Mouse (Mus musculus) limb, embryonic 14.5 days (tissue): ENCODE results near the gene Pim3. TPM values are rescaled to one million over a fixed set of nuclear protein-coding genes. Genes with fewer than 3 reads are reported as not detected.
A peak's percentile ranks its signal among the peaks of the same experiment; 100 is the strongest.

Experiments used
- ATAC-seq: fragments of 200-750 bp; cut with Nextera tagmentation; 2 replicates; pipeline ENCODE4 v1.8.0; 2017; ENCODE audit warnings: low read depth, moderate number of reproducible peaks, moderate TSS enrichment; ENCODE audit not compliant: low FRiP score
- DNase-seq: peaks from one replicate; pipeline ENCODE4 v3.0.0-alpha.2; 2015; ENCODE audit warnings: low spot score
- H3K27ac ChIP-seq: fragments of 300-500 bp; sonication (generic); replicated peaks from 2 replicates; pipeline ENCODE4 v1.5.1; 2014; ENCODE audit warnings: low read depth, mild to moderate bottlenecking, low read length, moderate library complexity, mixed read lengths
- H3K27me3 ChIP-seq: fragments of 300-500 bp; sonication (generic); 2 replicates; pipeline ENCODE4 v1.6.1; 2014; ENCODE audit warnings: low read length, mixed read lengths; ENCODE audit not compliant: control insufficient read depth, insufficient read depth
- H3K36me3 ChIP-seq: fragments of 300-500 bp; sonication (generic); 2 replicates; pipeline ENCODE4 v1.6.1; 2014; ENCODE audit warnings: mild to moderate bottlenecking, low read length, moderate library complexity, mixed read lengths; ENCODE audit not compliant: control insufficient read depth, insufficient read depth
- H3K4me1 ChIP-seq: fragments of 300-500 bp; sonication (generic); 2 replicates; pipeline ENCODE4 v1.6.1; 2014; ENCODE audit warnings: antibody characterized with exemption, low read length, mixed read lengths; ENCODE audit not compliant: control insufficient read depth, insufficient read depth
- H3K4me2 ChIP-seq: fragments of 300-500 bp; sonication (generic); replicated peaks from 2 replicates; pipeline ENCODE4 v1.6.1; 2014; ENCODE audit warnings: low read depth, mild to moderate bottlenecking, low read length, moderate library complexity; ENCODE audit not compliant: severe bottlenecking
- H3K4me3 ChIP-seq: fragments of 300-500 bp; sonication (generic); replicated peaks from 2 replicates; pipeline ENCODE4 v1.5.1; 2014; ENCODE audit warnings: low read length
- H3K9ac ChIP-seq: fragments of 300-500 bp; sonication (generic); 2 replicates; pipeline ENCODE4 v1.6.1; 2014; ENCODE audit warnings: mild to moderate bottlenecking, low read depth, low read length, moderate library complexity; ENCODE audit not compliant: severe bottlenecking
- H3K9me3 ChIP-seq: fragments of 300-500 bp; sonication (generic); 2 replicates; pipeline ENCODE4 v1.6.1; 2016; ENCODE audit warnings: low read length; ENCODE audit not compliant: control insufficient read depth
- POLR2A ChIP-seq: fragments of 200-500 bp; IDR thresholded peaks from 2 replicates; pipeline ENCODE4 v1.8.0; 2012; ENCODE audit warnings: inconsistent platforms, mild to moderate bottlenecking, moderate library complexity, borderline replicate concordance; ENCODE audit not compliant: insufficient read depth, insufficient read length; ENCODE audit errors: extremely low read depth
- WGBS: fragments of 180-500 bp; shearing (Covaris S2); extraction: QIAGEN DNeasy Blood & Tissue Kit; methylation state at CpG from one replicate; pipeline ENCODE4 v1.1.7; 2014; 5-methylcytosine and 5-hydroxymethylcytosine counted together
- polyA plus RNA-seq, 2 experiments: library from polyadenylated mRNA; depleted of rRNA in 1 of 2; stranded (reverse) in 1 of 2; unstranded in 1 of 2; fragments of >200 nt; fragmentation: Nextera tagmentation in 1 of 2; extraction: Ambion mirVana in 1 of 2; gene quantifications; 2 replicates each; pipeline versions ENCODE4 v1.2.1 to v1.2.3; 2012 to 2014

Pim3 gene
- polyA plus RNA-seq, 2 experiments = 15.2 to 38.1 TPM

DNA sequence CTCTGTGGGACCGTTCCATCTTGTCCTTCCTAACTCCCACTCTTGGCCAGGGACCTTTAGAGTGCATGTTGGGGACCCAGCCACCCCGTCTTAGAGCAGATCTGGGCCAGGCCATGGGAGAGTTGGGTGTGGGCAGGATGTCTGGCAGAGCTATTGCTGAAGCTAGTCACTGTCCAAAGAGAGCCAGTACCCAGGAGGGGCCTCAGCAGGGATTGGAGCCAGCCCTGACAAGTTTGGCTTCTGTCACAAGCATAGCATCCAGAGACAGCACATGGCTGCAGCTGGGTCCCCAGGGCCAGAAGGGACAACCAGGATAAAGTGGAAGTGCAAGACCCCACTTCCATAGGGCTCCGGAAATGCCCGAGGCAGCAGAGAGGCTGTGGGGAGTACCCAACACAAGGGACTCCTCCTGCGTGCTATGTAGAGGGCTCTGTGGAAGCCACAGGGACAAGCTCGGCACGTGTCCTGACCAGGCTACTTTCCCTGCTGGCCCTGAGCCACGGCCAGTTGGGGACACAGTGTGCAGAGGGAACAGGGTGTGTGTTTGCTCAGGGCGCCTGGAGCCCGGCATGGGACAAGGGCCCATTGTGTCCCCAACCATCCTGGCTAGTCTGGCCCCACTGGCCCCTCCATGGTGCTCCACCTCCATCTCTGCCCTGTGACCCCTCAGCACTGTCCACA is 11.7 kb upstream of the Pim3 start:
- DNase-seq (no peak), ATAC-seq (no peak)
- H3K4me1 ChIP-seq = peaks cover 10% of the 10 kb centered on the region
- no peak overlapping the region for H3K4me2 ChIP-seq
- no peaks in the 10 kb centered on the region for H3K9me3 ChIP-seq
- H3K9ac ChIP-seq = 0 out of 2 replicates have a peak overlapping the region, but pooled peaks have one; percentile 16
- 56% methylated on average over 10 of the region's 10 CpGs for WGBS
- no peak overlapping the region for H3K4me3 ChIP-seq
- no peak for TF ChIP-seq POLR2A
- no peaks in the 10 kb centered on the region for H3K27me3 ChIP-seq
- H3K27ac ChIP-seq = no peak overlapping the region
- no peaks in the 10 kb centered on the region for H3K36me3 ChIP-seq

DNA sequence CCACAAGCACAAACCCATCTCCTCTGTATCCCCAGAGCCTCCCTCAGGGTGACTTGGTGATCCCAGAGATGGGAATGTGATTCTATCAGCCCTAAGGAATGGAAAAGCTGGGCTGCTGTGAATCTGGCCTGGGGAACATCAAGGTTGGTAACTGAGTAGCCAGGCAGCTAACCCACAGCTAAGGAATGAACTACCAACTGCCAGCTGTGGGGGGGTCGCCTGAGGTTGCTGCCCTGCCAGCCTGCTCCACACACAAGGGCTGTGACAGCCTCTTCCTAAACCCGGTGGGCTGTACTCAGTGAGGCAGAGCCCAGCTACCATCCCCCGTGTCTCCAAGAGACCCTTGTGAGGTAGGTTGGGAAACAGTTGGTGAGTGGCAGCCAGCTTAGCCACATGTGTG is 10.9 kb upstream of the Pim3 start:
- no peak for TF ChIP-seq POLR2A
- H3K27me3 ChIP-seq = no peaks in the 10 kb centered on the region
- H3K27ac ChIP-seq = no peak overlapping the region
- no peak overlapping the region for H3K9ac ChIP-seq
- no peaks in the 10 kb centered on the region for H3K9me3 ChIP-seq
- peaks cover 17% of the 10 kb centered on the region for H3K4me1 ChIP-seq
- ATAC-seq = no peak
- DNase-seq = no peak
- H3K4me2 ChIP-seq = no peak overlapping the region
- no peaks in the 10 kb centered on the region for H3K36me3 ChIP-seq
- no peak overlapping the region for H3K4me3 ChIP-seq
- 43% methylated on average over 3 of the region's 3 CpGs for WGBS

DNA sequence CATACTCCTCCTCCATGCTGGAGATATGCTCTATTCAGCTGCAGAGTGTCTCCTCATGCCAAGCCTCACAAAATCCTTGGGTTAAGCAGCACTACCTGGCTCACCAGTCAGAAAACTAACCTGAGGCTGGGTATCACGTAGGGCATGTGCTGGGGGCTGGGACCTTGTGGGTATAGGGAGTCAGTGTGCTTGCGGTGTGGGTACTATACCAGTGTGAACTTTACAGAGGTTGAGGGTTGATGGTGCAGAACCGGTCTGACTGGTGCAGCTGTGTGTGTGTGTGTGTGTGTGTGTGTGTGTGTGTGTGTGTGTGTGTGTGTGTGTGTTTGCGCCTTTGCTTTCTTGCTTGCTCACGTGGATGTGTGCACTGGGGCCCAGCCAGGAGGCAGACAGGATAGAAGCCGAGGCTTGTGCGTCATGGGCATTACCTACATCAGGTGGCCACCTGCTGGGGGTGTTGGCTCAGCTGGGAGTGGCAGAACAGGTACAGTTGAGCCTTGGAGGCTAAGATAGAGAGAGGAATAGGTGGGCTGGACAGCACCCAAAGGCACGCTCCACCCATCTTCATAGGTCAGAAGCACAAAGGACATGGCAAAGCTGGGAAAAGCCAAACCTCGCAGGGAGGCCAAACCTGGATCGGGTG is 10.4 kb upstream of the Pim3 start:
- no peak for DNase-seq
- Histone ChIP-seq H3K27me3 (no peaks in the 10 kb centered on the region), H3K36me3 (no peaks in the 10 kb centered on the region), H3K4me1 (peaks cover 17% of the 10 kb centered on the region), H3K4me2 (no peak overlapping the region), H3K27ac (no peak overlapping the region), H3K9me3 (no peaks in the 10 kb centered on the region), H3K4me3 (no peak overlapping the region), H3K9ac (no peak overlapping the region)
- ATAC-seq = no peak
- WGBS = 66% methylated on average over 9 of the region's 10 CpGs
- TF ChIP-seq POLR2A = no peak

DNA sequence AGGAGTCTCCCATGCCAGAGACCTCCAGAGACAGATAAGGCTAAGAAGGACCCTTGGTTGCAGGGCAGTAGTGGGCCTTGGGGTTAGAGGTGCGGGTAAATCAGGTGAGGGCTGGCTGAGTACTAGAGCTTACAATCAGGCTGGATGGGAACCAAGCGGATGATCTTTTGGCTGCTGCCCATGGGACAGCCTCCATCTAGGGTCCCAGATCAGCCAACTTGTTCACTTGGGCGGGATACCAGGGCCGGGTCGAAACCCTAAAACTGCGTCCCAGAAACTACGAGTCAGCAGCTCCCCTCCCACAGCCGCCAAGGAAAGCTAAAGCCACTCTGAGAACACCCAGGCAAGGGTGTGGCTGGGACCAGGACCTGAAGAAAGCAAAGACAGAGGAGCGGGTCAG is 8.9 kb upstream of the Pim3 start:
- TF ChIP-seq POLR2A = no peak
- peaks cover 17% of the 10 kb centered on the region for H3K4me1 ChIP-seq
- H3K27me3 ChIP-seq = no peaks in the 10 kb centered on the region
- H3K4me2 ChIP-seq = no peak overlapping the region
- DNase-seq = no peak
- no peak overlapping the region for H3K4me3 ChIP-seq
- 88% methylated on average over 9 of the region's 9 CpGs for WGBS
- H3K9me3 ChIP-seq = no peaks in the 10 kb centered on the region
- ATAC-seq = no peak
- H3K36me3 ChIP-seq = no peaks in the 10 kb centered on the region
- no peak overlapping the region for H3K27ac ChIP-seq
- H3K9ac ChIP-seq = no peak overlapping the region

DNA sequence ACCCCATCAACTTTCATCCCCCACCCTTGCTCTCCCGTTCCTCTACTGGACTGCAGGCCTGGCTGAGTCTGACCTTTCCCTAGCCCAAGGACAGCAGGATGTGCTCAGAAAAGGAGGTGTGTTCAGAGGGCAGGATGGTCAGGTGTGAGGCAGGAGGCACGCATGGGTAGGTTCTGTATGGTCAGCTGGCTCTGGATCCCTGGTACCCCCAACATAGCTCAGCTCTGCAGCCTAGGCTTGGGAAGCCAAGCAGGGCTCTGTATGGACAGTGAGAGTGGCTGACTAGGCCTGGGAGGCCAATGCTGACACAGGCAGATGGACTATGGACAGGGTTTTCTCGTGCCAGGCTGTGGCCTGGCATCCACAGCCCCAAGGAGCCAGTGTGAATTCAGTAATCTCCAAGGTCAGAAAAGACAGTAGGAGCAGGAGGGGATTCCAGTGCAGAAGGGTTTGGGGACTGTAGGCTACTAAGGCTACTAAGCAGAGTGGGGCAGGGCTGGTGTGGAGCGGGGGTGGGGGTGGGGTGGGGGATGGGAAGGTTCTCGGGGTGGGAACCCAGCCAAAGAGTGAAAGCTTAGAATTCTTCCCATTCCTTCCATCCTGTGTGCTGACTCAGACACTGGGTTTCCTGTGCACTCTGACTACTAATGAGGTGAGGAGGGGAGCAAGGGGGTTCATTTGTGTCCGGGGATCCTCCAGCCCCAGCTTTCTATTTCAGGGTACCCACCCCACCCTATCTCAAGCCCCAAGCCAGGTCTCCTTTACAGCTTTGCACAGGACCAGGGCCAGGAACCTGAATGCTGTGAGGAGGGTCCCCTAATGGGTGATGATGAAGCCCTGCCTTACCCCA is 7.6 kb upstream of the Pim3 start:
- Histone ChIP-seq H3K4me3 (no peak overlapping the region), H3K9ac (no peak overlapping the region), H3K9me3 (no peaks in the 10 kb centered on the region), H3K4me1 (peaks cover 17% of the 10 kb centered on the region), H3K4me2 (no peak overlapping the region), H3K27me3 (no peaks in the 10 kb centered on the region), H3K36me3 (no peaks in the 10 kb centered on the region), H3K27ac (peak overlapping the region; percentile 26; the same call in 1 of the 2 replicates)
- 53% methylated on average over 5 of the region's 6 CpGs for WGBS
- TF ChIP-seq POLR2A = no peak
- ATAC-seq (peak; percentile 48), DNase-seq (no peak)
